ENCODE assay signal across 24 mouse cellular contexts in genomic region chr16:28886201-28886745, GRCm38 (mm10). TPM values are rescaled to one million over a fixed set of nuclear protein-coding genes. Genes with fewer than 3 reads are reported as not detected.
DNase-seq lines count a peak whose midpoint lies in the region; ATAC-seq and TF ChIP-seq lines count a peak whose summit lies in the region.
"Had no signal": no experiment of that assay in that cellular context is flagged by ENCODE, and none has a peak within 500 bp of the region (broad histone marks: within the 10 kb centered on the region; RNA-seq: fewer than 3 reads in every experiment).

No protein-coding gene starts in this region.

- 53% methylated on average over 9 of the region's 9 CpGs for WGBS in kidney, postnatal 0 days
- WGBS in kidney, embryonic 16.5 days = 60% methylated on average over 9 of the region's 9 CpGs

- H3K4me2 ChIP-seq in kidney, postnatal 0 days (ENCODE audit: low read length) = no peak overlapping the region
- H3K4me2 ChIP-seq in kidney, embryonic 16.5 days (replicated peaks; ENCODE audit: low read depth, low read length) = no peak overlapping the region
- H3K4me2 ChIP-seq: embryonic facial prominence, embryonic 15.5 days; forebrain, embryonic 13.5 days; heart, embryonic 15.5 days; limb, embryonic 12.5 days; lung, embryonic 15.5 days; midbrain, embryonic 12.5 days; stomach, embryonic 15.5 days had no signal

- DNase-seq in kidney, adult 11 months = peak; percentile 19
- no peak for DNase-seq in kidney, postnatal 14 days
- peak; percentile 59 for DNase-seq in kidney, postnatal 0 days (ENCODE audit: low spot score)
- DNase-seq in kidney, postnatal 36 days = peak; percentile 46 to 81
- DNase-seq in thymus, postnatal 36 days = no peak
- DNase-seq in left cerebral cortex, adult 11 months (ENCODE audit: low spot score) = no peak
- DNase-seq: cerebellum, adult 18-20 months; cerebellum, postnatal 10 days; gastrocnemius, postnatal 10 days; layer of hippocampus, adult 9-11 months; right cerebral cortex, postnatal 25 days had no signal

- TF ChIP-seq CTCF in kidney, postnatal 0 days (IDR thresholded peaks at IDR 0.05; ENCODE audit: low read depth) = no peak
- TF ChIP-seq CTCF in E14TG2a.4 (conservative IDR thresholded peaks at IDR 0.05; ENCODE audit: low read length) = no peak

- peaks cover 8% of the 10 kb centered on the region for H3K4me1 ChIP-seq in kidney, postnatal 0 days (replicated peaks; ENCODE audit: insufficient read depth, low read length)
- peaks cover 40% of the 10 kb centered on the region for H3K4me1 ChIP-seq in kidney, embryonic 16.5 days (ENCODE audit: insufficient read depth, low read length)
- peaks cover 87% of the 10 kb centered on the region for H3K4me1 ChIP-seq in E14TG2a.4 (replicated peaks; ENCODE audit: low read depth, low read length)
- H3K4me1 ChIP-seq: megakaryocyte, embryonic 14.5 days had no signal

- H3K36me3 ChIP-seq in kidney, postnatal 0 days (ENCODE audit: insufficient read depth, low read length) = no peaks in the 10 kb centered on the region
- H3K36me3 ChIP-seq in kidney, embryonic 16.5 days (ENCODE audit: insufficient read depth, low read length) = peaks cover 9% of the 10 kb centered on the region; the same call in 1 of the 2 replicates
- peaks cover 4% of the 10 kb centered on the region; the same call in 1 of the 2 replicates for H3K36me3 ChIP-seq in E14TG2a.4 (ENCODE audit: insufficient read depth, low read length)
- H3K36me3 ChIP-seq: embryonic facial prominence, embryonic 15.5 days; heart, embryonic 15.5 days; lung, embryonic 15.5 days; stomach, embryonic 15.5 days had no signal

- H3K9me3 ChIP-seq in kidney, postnatal 0 days (replicated peaks; ENCODE audit: low read length) = no peaks in the 10 kb centered on the region
- peaks cover 12% of the 10 kb centered on the region for H3K9me3 ChIP-seq in kidney, embryonic 16.5 days (ENCODE audit: low read length)
- peaks cover 5% of the 10 kb centered on the region; the same call in 1 of the 2 replicates for H3K9me3 ChIP-seq in E14TG2a.4 (ENCODE audit: low read length)
- H3K9me3 ChIP-seq: embryonic facial prominence, embryonic 15.5 days; heart, embryonic 15.5 days; lung, embryonic 15.5 days; stomach, embryonic 15.5 days had no signal

- ATAC-seq in kidney, postnatal 0 days (replicated peaks; ENCODE audit: low FRiP score, low read depth) = no peak
- ATAC-seq in kidney, embryonic 16.5 days (ENCODE audit: low FRiP score, low TSS enrichment) = no peak

- 0 out of 2 replicates have a peak overlapping the region, but pooled peaks have one; percentile 42 for H3K27ac ChIP-seq in kidney, postnatal 0 days
- H3K27ac ChIP-seq in kidney, embryonic 16.5 days (ENCODE audit: low read length) = no peak overlapping the region
- H3K27ac ChIP-seq: embryonic facial prominence, embryonic 15.5 days; heart, embryonic 10.5 days; heart, embryonic 15.5 days; left cerebral cortex, adult 2 months; liver, embryonic 14.5 days; midbrain, embryonic 12.5 days; stomach, embryonic 15.5 days had no signal

- H3K4me3 ChIP-seq in kidney, postnatal 0 days (replicated peaks; ENCODE audit: low read depth, low read length) = no peak overlapping the region
- H3K4me3 ChIP-seq in kidney, embryonic 16.5 days (ENCODE audit: low read length) = no peak overlapping the region
- 0 out of 2 replicates have a peak overlapping the region, but pooled peaks have one; percentile 17 for H3K4me3 ChIP-seq in E14TG2a.4 (replicated peaks; ENCODE audit: low read length)
- H3K4me3 ChIP-seq: embryonic facial prominence, embryonic 15.5 days; forebrain, embryonic 13.5 days; heart, embryonic 10.5 days; heart, embryonic 15.5 days; left cerebral cortex, adult 2 months; limb, embryonic 12.5 days; lung, embryonic 15.5 days; megakaryocyte, embryonic 14.5 days; midbrain, embryonic 12.5 days; stomach, embryonic 15.5 days had no signal

- no peak overlapping the region for H3K9ac ChIP-seq in kidney, postnatal 0 days (ENCODE audit: low read depth, low read length)
- H3K9ac ChIP-seq in kidney, embryonic 16.5 days (replicated peaks; ENCODE audit: low read length) = no peak overlapping the region
- H3K9ac ChIP-seq: embryonic facial prominence, embryonic 15.5 days; forebrain, embryonic 13.5 days; heart, embryonic 15.5 days; limb, embryonic 12.5 days; liver, embryonic 14.5 days; lung, embryonic 15.5 days; midbrain, embryonic 12.5 days; stomach, embryonic 15.5 days had no signal

- no peaks in the 10 kb centered on the region for H3K27me3 ChIP-seq in kidney, postnatal 0 days (ENCODE audit: insufficient read depth, low read length)
- H3K27me3 ChIP-seq in kidney, embryonic 16.5 days (ENCODE audit: insufficient read depth, low read length) = no peaks in the 10 kb centered on the region
- no peaks in the 10 kb centered on the region for H3K27me3 ChIP-seq in E14TG2a.4 (ENCODE audit: insufficient read depth, low read length)
- H3K27me3 ChIP-seq: embryonic facial prominence, embryonic 15.5 days; forebrain, embryonic 13.5 days; heart, embryonic 15.5 days; limb, embryonic 12.5 days; lung, embryonic 15.5 days; megakaryocyte, embryonic 14.5 days; midbrain, embryonic 12.5 days; stomach, embryonic 15.5 days had no signal

RNA-seq across cellular contexts. Expression of gene Mb21d2, which starts 43.2 kb away (rescaled TPM):
- 6.4 and 6.9 TPM in 2 replicates for polyA plus RNA-seq in kidney, postnatal 0 days (2015; fragmentation: Nextera tagmentation; extraction: Ambion mirVana)
- polyA plus RNA-seq in kidney, embryonic 16.5 days (2015; fragmentation: Nextera tagmentation; extraction: Ambion mirVana) = 5.6 and 5.9 TPM in 2 replicates

Comparison
In these comparisons a context has a peak if more than half of its experiments do, and no peak if none do; other contexts are left out.
1. DNase-seq: peak in kidney, adult 11 months (single experiment), kidney, postnatal 0 days (single experiment) and kidney, postnatal 36 days (2 of 2); none in kidney, postnatal 14 days (single experiment), thymus, postnatal 36 days (0 of 2) and left cerebral cortex, adult 11 months (single experiment).